In genomic region chr3:40443788-40444595, GRCm38 (mm10) we compare ENCODE assay signal across 8 mouse cellular contexts.
DNase-seq lines count a peak whose midpoint lies in the region; ATAC-seq lines count a peak whose summit lies in the region.

No protein-coding gene starts in this region.

- ATAC-seq in forebrain, embryonic 16.5 days = peak; percentile 76
- no peak for ATAC-seq in intestine, embryonic 14.5 days (replicated peaks; ENCODE audit: low FRiP score, low TSS enrichment, low read depth)
- peak; percentile 41; the same call in 1 of the 2 replicates for ATAC-seq in limb, embryonic 13.5 days (ENCODE audit: low FRiP score, low read depth)

- no peaks in the 10 kb centered on the region for H3K9me3 ChIP-seq in forebrain, embryonic 16.5 days (ENCODE audit: control insufficient read depth, low read length)
- no peaks in the 10 kb centered on the region for H3K9me3 ChIP-seq in intestine, embryonic 14.5 days (ENCODE audit: control insufficient read depth, low read length)
- H3K9me3 ChIP-seq in limb, embryonic 13.5 days = no peaks in the 10 kb centered on the region

- WGBS in forebrain, embryonic 16.5 days = 31% methylated on average over 20 of the region's 20 CpGs
- 30% methylated on average over 20 of the region's 20 CpGs for WGBS in intestine, embryonic 14.5 days
- WGBS in limb, embryonic 13.5 days = 31% methylated on average over 20 of the region's 20 CpGs

- H3K36me3 ChIP-seq in forebrain, embryonic 16.5 days (ENCODE audit: control insufficient read depth, insufficient read depth) = no peaks in the 10 kb centered on the region
- H3K36me3 ChIP-seq in intestine, embryonic 14.5 days (ENCODE audit: control insufficient read depth, insufficient read depth, low read length) = no peaks in the 10 kb centered on the region
- no peaks in the 10 kb centered on the region for H3K36me3 ChIP-seq in limb, embryonic 13.5 days

- peak overlapping the region; percentile 46 for H3K4me2 ChIP-seq in forebrain, embryonic 16.5 days (ENCODE audit: low read length)
- peak overlapping the region; percentile 36 for H3K4me2 ChIP-seq in intestine, embryonic 14.5 days (ENCODE audit: low read length)
- peak overlapping the region; percentile 38 for H3K4me2 ChIP-seq in limb, embryonic 13.5 days (replicated peaks)

- H3K27ac ChIP-seq in forebrain, embryonic 16.5 days (ENCODE audit: low read length) = 0 out of 2 replicates have a peak overlapping the region, but pooled peaks have one; percentile 8
- H3K27ac ChIP-seq in intestine, embryonic 14.5 days (ENCODE audit: low read depth) = no peak overlapping the region
- H3K27ac ChIP-seq in limb, embryonic 13.5 days = no peak overlapping the region

- 0 out of 2 replicates have a peak, but pooled peaks cover 6% of the 10 kb centered on the region for H3K4me1 ChIP-seq in forebrain, embryonic 16.5 days (replicated peaks; ENCODE audit: control insufficient read depth, insufficient read depth, low read length)
- H3K4me1 ChIP-seq in intestine, embryonic 14.5 days (replicated peaks; ENCODE audit: control insufficient read depth, insufficient read depth, low read length) = no peaks in the 10 kb centered on the region
- H3K4me1 ChIP-seq in limb, embryonic 13.5 days = peaks cover 28% of the 10 kb centered on the region

- peak overlapping the region; percentile 23; the same call in 1 of the 2 replicates for H3K9ac ChIP-seq in forebrain, embryonic 16.5 days (replicated peaks; ENCODE audit: low read depth, low read length)
- H3K9ac ChIP-seq in intestine, embryonic 14.5 days (ENCODE audit: low read length) = no peak overlapping the region
- no peak overlapping the region for H3K9ac ChIP-seq in limb, embryonic 13.5 days

- H3K4me3 ChIP-seq in forebrain, embryonic 16.5 days (replicated peaks; ENCODE audit: low read length) = peak overlapping the region; percentile 24
- no peak overlapping the region for H3K4me3 ChIP-seq in intestine, embryonic 14.5 days (ENCODE audit: low read depth, low read length)
- H3K4me3 ChIP-seq in limb, embryonic 13.5 days = no peak overlapping the region

- peak; percentile 23 to 75 for DNase-seq in spleen, postnatal 4 days (ENCODE audit: low spot score in 2 of 2)
- DNase-seq in spleen, adult 12 weeks (ENCODE audit: low spot score) = no peak
- peak; percentile 6 for DNase-seq in cerebellum, adult 11 months
- peak; percentile 94 for DNase-seq in intestine, embryonic 14.5 days (ENCODE audit: low spot score)
- peak; percentile 86 for DNase-seq in neural tube, embryonic 10.5 days (ENCODE audit: extremely low spot score, low spot score)
- peak; percentile 31 for DNase-seq in thymus, postnatal 25 days

- H3K27me3 ChIP-seq in forebrain, embryonic 16.5 days (replicated peaks; ENCODE audit: control insufficient read depth, insufficient read depth, low read length) = no peaks in the 10 kb centered on the region
- no peaks in the 10 kb centered on the region for H3K27me3 ChIP-seq in intestine, embryonic 14.5 days (replicated peaks; ENCODE audit: control insufficient read depth, insufficient read depth, low read length)
- 0 out of 2 replicates have a peak, but pooled peaks cover 2% of the 10 kb centered on the region for H3K27me3 ChIP-seq in limb, embryonic 13.5 days
